ENCODE assay signal across 8 mouse cellular contexts in genomic region chr3:138142052-138142732, GRCm38 (mm10). TPM values are rescaled to one million over a fixed set of nuclear protein-coding genes. Genes with fewer than 3 reads are reported as not detected.
A peak's percentile ranks its signal among the peaks of the same experiment; 100 is the strongest.
DNase-seq lines count a peak whose midpoint lies in the region; ATAC-seq and TF ChIP-seq lines count a peak whose summit lies in the region.

No protein-coding gene starts in this region.

- H3K27me3 ChIP-seq in forebrain, embryonic 10.5 days (ENCODE audit: poor library complexity, severe bottlenecking) = no peaks in the 10 kb centered on the region
- H3K27me3 ChIP-seq in hindbrain, embryonic 14.5 days (ENCODE audit: control insufficient read depth, insufficient read depth, low read length) = no peaks in the 10 kb centered on the region
- H3K27me3 ChIP-seq in midbrain, postnatal 0 days (ENCODE audit: insufficient read depth, low read length) = no peaks in the 10 kb centered on the region

- DNase-seq in adrenal gland, postnatal 14 days = peak; percentile 13
- no peak for DNase-seq in adrenal gland, adult 18-20 months (ENCODE audit: low spot score in 2 of 2)
- peak; percentile 24 for DNase-seq in MEL-GATA-1-ER (ENCODE audit: extremely low read depth, low read depth)
- no peak for DNase-seq in forebrain, embryonic 10.5 days (ENCODE audit: extremely low spot score, low spot score)
- no peak for DNase-seq in hindbrain, embryonic 14.5 days (ENCODE audit: low spot score)
- DNase-seq in midbrain, postnatal 0 days (ENCODE audit: low spot score) = no peak
- no peak for DNase-seq in spleen, postnatal 14 days (ENCODE audit: low spot score in 2 of 2)

- peak overlapping the region; percentile 73 for H3K4me3 ChIP-seq in forebrain, embryonic 10.5 days
- peak overlapping the region; percentile 41 for H3K4me3 ChIP-seq in hindbrain, embryonic 14.5 days (replicated peaks; ENCODE audit: low read length)
- peak overlapping the region; percentile 57 for H3K4me3 ChIP-seq in midbrain, postnatal 0 days (ENCODE audit: low read depth, low read length)

- WGBS in forebrain, embryonic 10.5 days = 70% methylated on average over 4 of the region's 4 CpGs
- WGBS in hindbrain, embryonic 14.5 days = 68% methylated on average over 4 of the region's 4 CpGs
- WGBS in midbrain, postnatal 0 days = 57% methylated on average over 4 of the region's 4 CpGs

- no peak for ATAC-seq in hindbrain, embryonic 14.5 days (ENCODE audit: low FRiP score)
- ATAC-seq in midbrain, postnatal 0 days (ENCODE audit: low FRiP score) = no peak
- no peak for ATAC-seq in megakaryocyte-erythroid progenitor cell, adult 5-6 weeks (replicated peaks; ENCODE audit: low FRiP score, low TSS enrichment, poor library complexity, severe bottlenecking)

- peak overlapping the region; percentile 54 for H3K9ac ChIP-seq in hindbrain, embryonic 14.5 days
- no peak overlapping the region for H3K9ac ChIP-seq in midbrain, postnatal 0 days (replicated peaks; ENCODE audit: low read length, poor library complexity, severe bottlenecking)

- peak overlapping the region; percentile 98; the same call in 1 of the 2 replicates for H3K27ac ChIP-seq in forebrain, embryonic 10.5 days
- H3K27ac ChIP-seq in hindbrain, embryonic 14.5 days = peak overlapping the region; percentile 92; the same call in 1 of the 2 replicates
- H3K27ac ChIP-seq in midbrain, postnatal 0 days (ENCODE audit: low read depth, low read length) = no peak overlapping the region

- H3K4me1 ChIP-seq in forebrain, embryonic 10.5 days = peaks cover 7% of the 10 kb centered on the region
- peaks cover 6% of the 10 kb centered on the region; the same call in 1 of the 2 replicates for H3K4me1 ChIP-seq in hindbrain, embryonic 14.5 days (replicated peaks; ENCODE audit: control insufficient read depth, insufficient read depth, low read length)
- H3K4me1 ChIP-seq in midbrain, postnatal 0 days (ENCODE audit: insufficient read depth, low read length) = no peaks in the 10 kb centered on the region

- H3K9me3 ChIP-seq in forebrain, embryonic 10.5 days = no peaks in the 10 kb centered on the region
- H3K9me3 ChIP-seq in hindbrain, embryonic 14.5 days (ENCODE audit: control insufficient read depth, low read length) = no peaks in the 10 kb centered on the region
- no peaks in the 10 kb centered on the region for H3K9me3 ChIP-seq in midbrain, postnatal 0 days (ENCODE audit: low read length)

- no peak for TF ChIP-seq CTCF in midbrain, postnatal 0 days (IDR thresholded peaks at IDR 0.05)

- peak overlapping the region; percentile 55 for H3K4me2 ChIP-seq in hindbrain, embryonic 14.5 days (replicated peaks)
- H3K4me2 ChIP-seq in midbrain, postnatal 0 days (ENCODE audit: low read depth, low read length, poor library complexity, severe bottlenecking) = peak overlapping the region; percentile 39

- peaks cover 10% of the 10 kb centered on the region; the same call in 1 of the 2 replicates for H3K36me3 ChIP-seq in forebrain, embryonic 10.5 days (replicated peaks)
- H3K36me3 ChIP-seq in hindbrain, embryonic 14.5 days (replicated peaks; ENCODE audit: control insufficient read depth, insufficient read depth) = no peaks in the 10 kb centered on the region
- H3K36me3 ChIP-seq in midbrain, postnatal 0 days (ENCODE audit: insufficient read depth, low read length) = no peaks in the 10 kb centered on the region

RNA-seq across cellular contexts. Expression of gene Trmt10a, which starts 1.1 kb away (rescaled TPM):
- 11.7 and 14.7 TPM in 2 replicates for total RNA-seq in adrenal gland, postnatal 14 days (2021)
- total RNA-seq in adrenal gland, adult 18-20 months (2021) = 10 to 100 TPM in 1 of 2 experiments, 1 to 10 TPM in 1; 7.6 to 10.8 TPM
- 19.7 and 20.1 TPM in 2 replicates for polyA plus RNA-seq in forebrain, embryonic 10.5 days (2016; fragmentation: Nextera tagmentation; extraction: Ambion mirVana)
- 7.7 and 9.5 TPM in 2 replicates for polyA plus RNA-seq in hindbrain, embryonic 14.5 days (2014; fragmentation: Nextera tagmentation; extraction: Ambion mirVana)
- 2.5 and 5.3 TPM in 2 replicates for total RNA-seq in midbrain, postnatal 0 days (2014; rRNA removed)
- 8.4 and 9.5 TPM in 2 replicates for polyA plus RNA-seq in midbrain, postnatal 0 days (2015; fragmentation: Nextera tagmentation; extraction: Ambion mirVana)
- total RNA-seq in megakaryocyte-erythroid progenitor cell, adult 5-6 weeks (2014; fragmentation: Nextera tagmentation) = 4.4 and 7.3 TPM in 2 replicates
- 8.5 and 30.6 TPM in 2 replicates for total RNA-seq in megakaryocyte-erythroid progenitor cell, adult 5-6 weeks (2017)

RNA-seq across cellular contexts. Expression of gene Mttp, which starts 2.6 kb away (rescaled TPM):
- total RNA-seq in adrenal gland, postnatal 14 days (2021) = 8.0 and 22.6 TPM in 2 replicates
- total RNA-seq in adrenal gland, adult 18-20 months (2021) = 10 to 100 TPM in 1 of 2 experiments, 1 to 10 TPM in 1; 3.7 to 10.4 TPM
- 11.1 and 11.4 TPM in 2 replicates for polyA plus RNA-seq in forebrain, embryonic 10.5 days (2016; fragmentation: Nextera tagmentation; extraction: Ambion mirVana)
- polyA plus RNA-seq in hindbrain, embryonic 14.5 days (2014; fragmentation: Nextera tagmentation; extraction: Ambion mirVana) = 7.6 and 8.4 TPM in 2 replicates
- 4.9 and 8.1 TPM in 2 replicates for total RNA-seq in midbrain, postnatal 0 days (2014; rRNA removed)
- polyA plus RNA-seq in midbrain, postnatal 0 days (2015; fragmentation: Nextera tagmentation; extraction: Ambion mirVana) = 6.1 and 6.7 TPM in 2 replicates
- 1.2 and 3.3 TPM in 2 replicates for total RNA-seq in megakaryocyte-erythroid progenitor cell, adult 5-6 weeks (2014; fragmentation: Nextera tagmentation)
- 2.7 and 3.4 TPM in 2 replicates for total RNA-seq in megakaryocyte-erythroid progenitor cell, adult 5-6 weeks (2017)

RNA-seq across cellular contexts. Expression of gene 4930579F01Rik, which starts 51.4 kb away (rescaled TPM):
- total RNA-seq in adrenal gland, postnatal 14 days (2021) = not detected in 2 replicates
- total RNA-seq in adrenal gland, adult 18-20 months (2021) = not detected
- not detected in 2 replicates for polyA plus RNA-seq in forebrain, embryonic 10.5 days (2016; fragmentation: Nextera tagmentation; extraction: Ambion mirVana)
- not detected in 2 replicates for polyA plus RNA-seq in hindbrain, embryonic 14.5 days (2014; fragmentation: Nextera tagmentation; extraction: Ambion mirVana)
- not detected in 2 replicates for total RNA-seq in midbrain, postnatal 0 days (2014; rRNA removed)
- not detected in 2 replicates for polyA plus RNA-seq in midbrain, postnatal 0 days (2015; fragmentation: Nextera tagmentation; extraction: Ambion mirVana)
- total RNA-seq in megakaryocyte-erythroid progenitor cell, adult 5-6 weeks (2014; fragmentation: Nextera tagmentation) = not detected in 2 replicates
- not detected in 2 replicates for total RNA-seq in megakaryocyte-erythroid progenitor cell, adult 5-6 weeks (2017)

Comparison
In these comparisons a context has a peak if more than half of its experiments do, and no peak if none do; other contexts are left out.
1. DNase-seq: peak in adrenal gland, postnatal 14 days (single experiment) and MEL-GATA-1-ER (single experiment); none in adrenal gland, adult 18-20 months (0 of 2), forebrain, embryonic 10.5 days (single experiment), hindbrain, embryonic 14.5 days (single experiment), midbrain, postnatal 0 days (single experiment) and spleen, postnatal 14 days (0 of 2).
2. Peak in every context shown above with its lines, with median percentiles within 50 percentile points of each other: H3K4me3 ChIP-seq.